Mouse (Mus musculus) forebrain, embryonic 10.5 days (tissue): Measurements from ENCODE around the gene Ugt1a10. TPM values are rescaled to one million over a fixed set of nuclear protein-coding genes. Genes with fewer than 3 reads are reported as not detected.

Source experiments
- DNase-seq: peaks from one replicate; pipeline ENCODE4 v3.0.0-alpha.2; 2017; ENCODE audit warnings: low spot score; ENCODE audit errors: extremely low spot score
- H3K27ac ChIP-seq: fragments of 300-500 bp; sonication (generic); 2 replicates; pipeline ENCODE4 v1.5.1; 2016; ENCODE audit warnings: mild to moderate bottlenecking
- H3K27me3 ChIP-seq: fragments of 300-500 bp; sonication (generic); 2 replicates; pipeline ENCODE4 v1.6.1; 2016; ENCODE audit warnings: mild to moderate bottlenecking; ENCODE audit not compliant: poor library complexity, severe bottlenecking
- H3K36me3 ChIP-seq: fragments of 300-500 bp; sonication (generic); replicated peaks from 2 replicates; pipeline ENCODE4 v1.6.1; 2016; ENCODE audit warnings: mild to moderate bottlenecking, moderate library complexity
- H3K4me1 ChIP-seq: fragments of 300-500 bp; sonication (generic); 2 replicates; pipeline ENCODE4 v1.6.1; 2016
- H3K4me3 ChIP-seq: fragments of 300-500 bp; sonication (generic); 2 replicates; pipeline ENCODE4 v1.5.1; 2016; ENCODE audit warnings: mild to moderate bottlenecking, moderate library complexity
- H3K9me3 ChIP-seq: fragments of 300-500 bp; sonication (generic); 2 replicates; pipeline ENCODE4 v1.6.1; 2016; ENCODE audit warnings: mild to moderate bottlenecking, moderate library complexity
- WGBS: fragments of 180-500 bp; shearing (Covaris S2); methylation state at CpG from one replicate; pipeline ENCODE4 v1.1.7; 2016; 5-methylcytosine and 5-hydroxymethylcytosine counted together
- polyA plus RNA-seq: library from polyadenylated mRNA; unstranded; fragments of >200 nt; fragmentation: Nextera tagmentation; extraction: Ambion mirVana; gene quantifications from 2 replicates; pipeline ENCODE4 v1.2.1, GENCODE M21; 2016

Gene Ugt1a10
- polyA plus RNA-seq, 1 experiment from 2014 or later: not detected

GRCm38 (mm10) chr1:88233421-88234247, 178.4 kb downstream of the Ugt1a10 start:
- WGBS: 74% methylated on average over 14 of the region's 14 CpGs
- Histone ChIP-seq H3K4me1 (no peaks in the 10 kb centered on the region), H3K27ac (no peak overlapping the region), H3K4me3 (no peak overlapping the region), H3K27me3 (no peaks in the 10 kb centered on the region), H3K36me3 (no peaks in the 10 kb centered on the region), H3K9me3 (peaks cover 98% of the 10 kb centered on the region)
- no peak for DNase-seq

- H3K4me1 ChIP-seq: no peaks in the 10 kb centered on the region
- peaks cover 98% of the 10 kb centered on the region for H3K9me3 ChIP-seq
- DNase-seq: no peak
- H3K36me3 ChIP-seq: no peaks in the 10 kb centered on the region
- WGBS: 68% methylated on average over 4 of the region's 4 CpGs
- H3K27ac ChIP-seq: no peak overlapping the region
- no peak overlapping the region for H3K4me3 ChIP-seq
- H3K27me3 ChIP-seq: no peaks in the 10 kb centered on the region
Observed at GRCm38 (mm10) chr1:88234248-88234610, 179.0 kb downstream of the Ugt1a10 start.

- Histone ChIP-seq H3K27me3 (no peaks in the 10 kb centered on the region), H3K4me3 (no peak overlapping the region), H3K27ac (no peak overlapping the region), H3K4me1 (no peaks in the 10 kb centered on the region), H3K36me3 (no peaks in the 10 kb centered on the region), H3K9me3 (peaks cover 98% of the 10 kb centered on the region)
- no peak for DNase-seq
- 44% methylated on average over 5 of the region's 5 CpGs for WGBS
Observed at GRCm38 (mm10) chr1:88234646-88235045, 179.5 kb downstream of the Ugt1a10 start.

- H3K27me3 ChIP-seq: no peaks in the 10 kb centered on the region
- WGBS: 68% methylated on average over 11 of the region's 11 CpGs
- H3K9me3 ChIP-seq: peaks cover 98% of the 10 kb centered on the region
- no peaks in the 10 kb centered on the region for H3K36me3 ChIP-seq
- H3K4me3 ChIP-seq: no peak overlapping the region
- H3K27ac ChIP-seq: no peak overlapping the region
- no peak for DNase-seq
- H3K4me1 ChIP-seq: no peaks in the 10 kb centered on the region
Observed at GRCm38 (mm10) chr1:88235046-88235893, 180.1 kb downstream of the Ugt1a10 start.

GRCm38 (mm10) chr1:88235894-88236415, 180.8 kb downstream of the Ugt1a10 start:
- no peaks in the 10 kb centered on the region for H3K36me3 ChIP-seq
- H3K27me3 ChIP-seq: no peaks in the 10 kb centered on the region
- WGBS: 71% methylated on average over 4 of the region's 4 CpGs
- H3K9me3 ChIP-seq: peaks cover 98% of the 10 kb centered on the region
- H3K27ac ChIP-seq: no peak overlapping the region
- no peak for DNase-seq
- no peaks in the 10 kb centered on the region for H3K4me1 ChIP-seq
- H3K4me3 ChIP-seq: no peak overlapping the region

GRCm38 (mm10) chr1:88237311-88237710, 182.1 kb downstream of the Ugt1a10 start:
- no peaks in the 10 kb centered on the region for H3K4me1 ChIP-seq
- H3K27me3 ChIP-seq: no peaks in the 10 kb centered on the region
- no peak for DNase-seq
- peaks cover 98% of the 10 kb centered on the region for H3K9me3 ChIP-seq
- H3K36me3 ChIP-seq: no peaks in the 10 kb centered on the region
- WGBS: 80% methylated on average over 5 of the region's 5 CpGs
- H3K4me3 ChIP-seq: no peak overlapping the region
- H3K27ac ChIP-seq: no peak overlapping the region

GRCm38 (mm10) chr1:88238771-88239170, 183.6 kb downstream of the Ugt1a10 start:
- Histone ChIP-seq H3K36me3 (no peaks in the 10 kb centered on the region), H3K27me3 (no peaks in the 10 kb centered on the region), H3K4me3 (no peak overlapping the region), H3K4me1 (no peaks in the 10 kb centered on the region), H3K9me3 (peaks cover 98% of the 10 kb centered on the region), H3K27ac (no peak overlapping the region)
- WGBS: 78% methylated on average over 6 of the region's 6 CpGs
- DNase-seq: no peak

- WGBS: 76% methylated on average over 5 of the region's 5 CpGs
- no peak overlapping the region for H3K4me3 ChIP-seq
- no peak overlapping the region for H3K27ac ChIP-seq
- H3K27me3 ChIP-seq: no peaks in the 10 kb centered on the region
- DNase-seq: no peak
- no peaks in the 10 kb centered on the region for H3K4me1 ChIP-seq
- no peaks in the 10 kb centered on the region for H3K36me3 ChIP-seq
- peaks cover 98% of the 10 kb centered on the region for H3K9me3 ChIP-seq
Observed at GRCm38 (mm10) chr1:88240072-88240471, 184.9 kb downstream of the Ugt1a10 start.

- Histone ChIP-seq H3K36me3 (no peaks in the 10 kb centered on the region), H3K27ac (no peak overlapping the region), H3K9me3 (peaks cover 98% of the 10 kb centered on the region), H3K4me1 (no peaks in the 10 kb centered on the region), H3K4me3 (no peak overlapping the region), H3K27me3 (no peaks in the 10 kb centered on the region)
- no peak for DNase-seq
- WGBS: 77% methylated on average over 4 of the region's 4 CpGs
Observed at GRCm38 (mm10) chr1:88240579-88240978, 185.4 kb downstream of the Ugt1a10 start.

GRCm38 (mm10) chr1:88243861-88244260, 188.7 kb downstream of the Ugt1a10 start:
- no peak for DNase-seq
- WGBS: 67% methylated on average over 5 of the region's 5 CpGs
- no peaks in the 10 kb centered on the region for H3K36me3 ChIP-seq
- no peak overlapping the region for H3K4me3 ChIP-seq
- no peaks in the 10 kb centered on the region for H3K4me1 ChIP-seq
- H3K9me3 ChIP-seq: peaks cover 100% of the 10 kb centered on the region
- no peak overlapping the region for H3K27ac ChIP-seq
- no peaks in the 10 kb centered on the region for H3K27me3 ChIP-seq

GRCm38 (mm10) chr1:88245881-88246280, 190.7 kb downstream of the Ugt1a10 start:
- no peak overlapping the region for H3K27ac ChIP-seq
- no peak for DNase-seq
- no peaks in the 10 kb centered on the region for H3K36me3 ChIP-seq
- H3K4me3 ChIP-seq: no peak overlapping the region
- 78% methylated on average over 6 of the region's 6 CpGs for WGBS
- H3K9me3 ChIP-seq: peaks cover 100% of the 10 kb centered on the region
- no peaks in the 10 kb centered on the region for H3K27me3 ChIP-seq
- no peaks in the 10 kb centered on the region for H3K4me1 ChIP-seq

GRCm38 (mm10) chr1:88246386-88246785, 191.2 kb downstream of the Ugt1a10 start:
- Histone ChIP-seq H3K27me3 (no peaks in the 10 kb centered on the region), H3K27ac (no peak overlapping the region), H3K4me1 (no peaks in the 10 kb centered on the region), H3K9me3 (peaks cover 100% of the 10 kb centered on the region), H3K4me3 (no peak overlapping the region), H3K36me3 (no peaks in the 10 kb centered on the region)
- no peak for DNase-seq
- WGBS: 48% methylated on average over 6 of the region's 6 CpGs

GRCm38 (mm10) chr1:88247660-88248059, 192.5 kb downstream of the Ugt1a10 start:
- H3K4me1 ChIP-seq: no peaks in the 10 kb centered on the region
- H3K9me3 ChIP-seq: peaks cover 98% of the 10 kb centered on the region
- DNase-seq: no peak
- WGBS: 54% methylated on average over 2 of the region's 2 CpGs
- H3K4me3 ChIP-seq: no peak overlapping the region
- no peaks in the 10 kb centered on the region for H3K36me3 ChIP-seq
- H3K27me3 ChIP-seq: no peaks in the 10 kb centered on the region
- H3K27ac ChIP-seq: no peak overlapping the region
